Mouse (Mus musculus) layer of hippocampus, postnatal 25 days (tissue): ENCODE data around the gene Cstf1. TPM values are rescaled to one million over a fixed set of nuclear protein-coding genes. Genes with fewer than 3 reads are reported as not detected.

Experiments used
- DNase-seq, 2 experiments: peaks; one replicate each; pipeline ENCODE4 v3.0.0; 2022; ENCODE audit warnings: mixed read lengths in 2 of 2, low spot score in 1 of 2; ENCODE audit errors: extremely low spot score in 1 of 2
- total RNA-seq, 2 experiments: library from RNA; stranded (reverse); gene quantifications; 2 replicates each; pipeline ENCODE4 v1.2.3; 2021

Cstf1 gene
- 10 to 100 TPM; 22.8 to 25.9 TPM for total RNA-seq

GRCm38 (mm10) chr2:172370411-172371223 lies at the start of gene Cstf1, which contains the start of gene Aurka:
TSS of gene Cstf1 (plus strand) at chr2:172370681.
TSS of gene Aurka (minus strand) at chr2:172370535.
- DNase-seq: peak; percentile 91 to 96

GRCm38 (mm10) chr2:172320878-172321277 lies 49.6 kb upstream of the Cstf1 start:
- peak in 1 of 2 experiments; percentile 43 for DNase-seq

- DNase-seq: no peak
Observed at GRCm38 (mm10) chr2:172328248-172328647, 42.2 kb upstream of the Cstf1 start.

GRCm38 (mm10) chr2:172329179-172329578 lies 41.3 kb upstream of the Cstf1 start:
- peak; percentile 64 to 81 for DNase-seq

GRCm38 (mm10) chr2:172338206-172338942 lies 32.1 kb upstream of the Cstf1 start:
- DNase-seq: no peak

GRCm38 (mm10) chr2:172340936-172341335 lies 29.5 kb upstream of the Cstf1 start:
- DNase-seq: no peak

- no peak for DNase-seq
Observed at GRCm38 (mm10) chr2:172341606-172342005, 28.9 kb upstream of the Cstf1 start.

- DNase-seq: no peak
Observed at GRCm38 (mm10) chr2:172343751-172344150, 26.7 kb upstream of the Cstf1 start.

GRCm38 (mm10) chr2:172344669-172345068 lies 25.8 kb upstream of the Cstf1 start:
- DNase-seq: no peak

- DNase-seq: peak; percentile 88 to 90
Observed at GRCm38 (mm10) chr2:172345258-172345738, 25.2 kb upstream of the Cstf1 start, which contains the start of gene Fam210b. TSS of gene Fam210b (plus strand) at chr2:172345565.

- no peak for DNase-seq
Observed at GRCm38 (mm10) chr2:172346034-172346929, 24.2 kb upstream of the Cstf1 start.

- no peak for DNase-seq
Observed at GRCm38 (mm10) chr2:172346933-172347611, 23.4 kb upstream of the Cstf1 start.

- DNase-seq: no peak
Observed at GRCm38 (mm10) chr2:172348297-172348950, 22.1 kb upstream of the Cstf1 start.

GRCm38 (mm10) chr2:172349776-172350175 lies 20.7 kb upstream of the Cstf1 start:
- no peak for DNase-seq

GRCm38 (mm10) chr2:172350773-172351172 lies 19.7 kb upstream of the Cstf1 start:
- DNase-seq: no peak

- no peak for DNase-seq
Observed at GRCm38 (mm10) chr2:172353218-172353617, 17.3 kb upstream of the Cstf1 start.

GRCm38 (mm10) chr2:172354761-172355160 lies 15.7 kb upstream of the Cstf1 start:
- DNase-seq: no peak

GRCm38 (mm10) chr2:172355833-172356232 lies 14.6 kb upstream of the Cstf1 start:
- no peak for DNase-seq

- DNase-seq: no peak
Observed at GRCm38 (mm10) chr2:172363176-172363575, 7.3 kb upstream of the Cstf1 start.
